Mouse (Mus musculus) monocyte, adult 59 days (primary cell): Measurements from ENCODE around the gene Syt10. TPM values are rescaled to one million over a fixed set of nuclear protein-coding genes. Genes with fewer than 3 reads are reported as not detected.

ENCODE experiments used
- total RNA-seq, 2 experiments: library from RNA; stranded (reverse); gene quantifications; one replicate each; pipeline ENCODE4 v1.2.4; 2023

Syt10 gene
- not detected for total RNA-seq

DNA sequence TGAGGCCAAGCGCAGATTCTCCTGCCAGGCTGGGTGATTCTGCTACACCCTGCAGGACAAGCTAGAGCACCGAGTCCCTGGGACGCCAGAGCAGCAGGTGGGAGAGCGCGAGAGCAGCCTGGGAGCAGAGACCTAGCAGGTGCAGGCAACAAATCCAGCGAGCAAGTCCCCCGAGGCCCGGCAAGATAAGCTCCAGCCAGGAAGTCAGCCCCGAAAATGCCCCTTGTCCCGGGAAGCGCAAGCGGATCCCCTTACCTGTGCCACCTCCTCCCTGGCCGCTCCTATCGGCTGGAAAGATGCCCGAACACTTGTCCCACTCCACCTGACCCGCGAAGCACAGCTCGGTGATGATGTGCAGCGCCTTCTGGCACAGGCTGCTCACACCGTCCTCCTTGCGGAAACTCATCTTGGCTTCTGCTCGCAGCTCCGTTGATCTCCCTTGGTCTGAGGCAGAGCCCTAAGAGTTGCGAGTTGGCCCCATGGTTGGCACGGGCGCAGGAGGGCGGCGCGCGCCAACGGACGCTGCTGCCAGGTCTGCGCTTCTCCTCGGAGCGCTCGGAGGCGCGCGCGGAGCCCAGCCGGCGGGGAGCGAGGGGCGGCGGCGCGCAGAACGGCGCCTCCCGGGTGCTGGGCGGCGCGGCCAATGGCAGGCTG lies at the start of gene Syt10:
Gene Syt10, minus strand, starts transcription at position 497 of the 654 bp plus-strand sequence.

Other genes with a start within 250 kb of the Syt10 start
- 1 to 10 TPM; 1.9 to 2.5 TPM for gene Rabl2, start 249.9 kb downstream of the Syt10 start, total RNA-seq